Mouse (Mus musculus): ENCODE results near the gene Ikbke.
"Not testable (repeated sequence)": the region's sequence is repeated elsewhere in the genome, so short reads cannot be mapped to it uniquely, and the experiment has no call there.

Ikbke gene

DNA sequence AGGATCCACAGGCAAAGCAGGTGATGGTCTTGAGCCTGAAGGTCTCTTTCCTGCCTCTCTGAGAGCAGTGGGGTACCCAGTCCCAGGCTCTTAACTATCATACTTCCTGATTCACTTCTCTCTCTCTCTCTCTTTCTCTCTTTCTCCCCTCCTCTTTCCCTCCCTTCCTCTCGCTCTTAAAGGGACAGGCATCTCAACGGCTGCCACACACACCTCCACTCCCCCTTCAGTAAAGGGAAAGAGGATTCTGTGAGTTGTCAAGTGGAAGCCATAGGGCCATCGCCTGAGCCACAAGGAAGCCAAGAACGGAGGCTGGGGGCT lies at the start of gene Ikbke:
Ikbke (minus strand) TSS at position 151 of the 321 bp plus-strand sequence.
- no peak for DNase-seq (ENCODE audit: extremely low read depth, low read depth, low spot score)

GRCm38 (mm10) chr1:131329093-131329492 lies 49.7 kb upstream of the Ikbke start:
- not testable (repeated sequence) for DNase-seq (ENCODE audit: extremely low read depth, low read depth, low spot score)

- DNase-seq (ENCODE audit: extremely low read depth, low read depth, low spot score): no peak
These were observed 47.8 kb upstream of the Ikbke start for GRCm38 (mm10) chr1:131327167-131327566.

DNA sequence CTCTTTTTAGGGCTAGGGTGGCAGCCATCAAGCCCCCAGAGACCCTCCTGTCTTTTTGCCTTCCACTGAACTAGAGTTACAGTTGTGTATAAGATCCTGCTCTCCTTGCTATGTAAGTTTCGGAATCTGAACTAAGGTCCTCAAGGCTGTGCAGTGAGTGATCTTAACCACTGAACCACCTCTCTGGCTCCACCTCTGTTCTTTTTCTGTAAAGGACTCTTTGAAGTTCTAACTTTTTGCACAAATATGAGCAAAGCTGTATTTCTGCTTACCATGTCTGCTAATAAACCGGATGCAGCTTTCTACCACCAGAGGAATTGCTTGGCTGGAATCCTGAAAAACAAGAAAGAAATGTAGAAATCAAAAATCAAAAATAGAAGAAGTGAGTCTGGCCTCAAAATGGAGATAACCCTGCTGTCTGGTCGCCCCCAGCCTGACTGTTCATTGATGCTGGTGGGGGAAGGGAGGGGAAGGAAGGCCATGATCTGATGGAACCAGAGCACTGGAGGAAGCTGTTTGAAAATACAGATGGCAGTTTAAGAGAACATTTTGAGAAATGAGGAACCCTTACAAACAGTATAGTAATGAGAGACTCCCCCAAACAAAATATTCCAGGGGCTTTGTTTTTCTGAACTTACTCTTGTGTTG lies 45.5 kb upstream of the Ikbke start:
- DNase-seq (ENCODE audit: extremely low read depth, low read depth, low spot score): no peak

DNA sequence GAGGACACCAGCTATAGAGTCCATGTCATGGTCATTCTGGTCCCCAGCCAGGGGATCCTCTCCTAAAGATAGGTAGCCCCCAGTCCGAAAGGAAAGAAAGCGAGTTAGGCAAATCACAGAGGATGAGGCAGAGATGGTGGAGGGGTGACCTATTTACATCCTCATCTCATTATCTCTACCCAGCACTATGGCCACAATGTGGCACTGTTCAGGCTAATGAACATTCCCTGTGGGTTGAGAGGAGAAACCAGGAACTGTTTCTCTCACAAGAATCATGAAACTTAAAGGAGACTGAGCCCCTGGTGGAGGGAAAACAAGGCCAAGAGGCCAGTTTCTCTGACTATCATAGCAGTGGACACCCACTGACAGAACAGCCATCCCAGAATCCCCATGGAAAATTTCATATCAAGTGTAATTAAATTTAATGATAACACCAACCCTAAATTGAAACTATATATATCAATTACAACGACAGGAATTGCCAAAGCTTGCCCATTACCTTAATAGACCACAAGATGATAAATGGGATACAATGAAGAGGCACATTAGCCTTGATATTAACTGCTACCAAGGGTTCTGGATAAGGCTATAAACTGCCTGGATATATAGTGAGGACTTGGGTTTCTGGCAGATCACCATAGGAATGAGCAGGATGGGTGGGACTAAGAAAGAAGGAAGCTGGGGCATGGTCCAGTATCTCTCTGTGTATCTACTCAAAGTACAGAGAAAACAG lies 40.4 kb upstream of the Ikbke start:
- DNase-seq (ENCODE audit: extremely low read depth, low read depth, low spot score): no peak

- no peak for DNase-seq (ENCODE audit: extremely low read depth, low read depth, low spot score)
These were observed 39.0 kb upstream of the Ikbke start for GRCm38 (mm10) chr1:131318397-131318796.

DNA sequence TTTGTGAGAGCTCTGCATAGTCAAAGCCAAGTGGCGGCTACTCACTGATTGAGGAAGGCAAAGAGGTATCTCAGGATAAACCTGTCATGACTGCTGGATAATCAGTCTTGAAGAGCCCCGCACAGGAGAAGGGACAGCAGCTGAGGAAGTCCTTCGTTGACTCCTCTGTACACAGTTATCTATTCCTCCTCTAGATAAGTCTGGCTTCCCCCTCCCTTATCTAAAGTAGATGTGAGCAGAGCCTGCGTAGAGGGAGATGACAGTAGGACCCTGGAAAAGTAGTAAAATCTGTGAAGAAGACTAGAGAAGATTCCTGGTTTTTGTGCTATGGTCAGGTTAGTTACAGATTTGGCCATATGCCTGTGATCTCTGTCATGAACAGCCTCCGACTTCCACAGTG lies 38.2 kb upstream of the Ikbke start:
- no peak for DNase-seq (ENCODE audit: extremely low read depth, low read depth, low spot score)

DNA sequence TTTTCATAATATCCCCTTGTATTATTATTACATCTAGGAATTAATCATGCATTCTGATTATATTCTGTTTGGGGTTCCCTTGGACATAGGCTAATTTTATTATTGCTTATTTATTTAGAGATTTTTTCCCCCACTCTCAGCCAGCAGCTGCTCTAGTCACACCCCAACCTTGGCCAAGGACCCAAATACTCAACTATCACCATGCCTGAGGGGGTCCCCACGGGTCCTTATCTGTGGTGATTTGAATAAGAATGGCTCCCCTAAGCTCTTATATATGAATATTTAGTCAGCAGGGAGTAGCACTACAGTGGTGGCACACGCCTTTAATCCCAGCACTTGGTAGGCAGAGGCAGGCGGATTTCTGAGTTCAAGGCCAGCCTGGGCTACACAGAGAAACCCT lies 31.9 kb upstream of the Ikbke start:
- DNase-seq (ENCODE audit: extremely low read depth, low read depth, low spot score): no peak

DNA sequence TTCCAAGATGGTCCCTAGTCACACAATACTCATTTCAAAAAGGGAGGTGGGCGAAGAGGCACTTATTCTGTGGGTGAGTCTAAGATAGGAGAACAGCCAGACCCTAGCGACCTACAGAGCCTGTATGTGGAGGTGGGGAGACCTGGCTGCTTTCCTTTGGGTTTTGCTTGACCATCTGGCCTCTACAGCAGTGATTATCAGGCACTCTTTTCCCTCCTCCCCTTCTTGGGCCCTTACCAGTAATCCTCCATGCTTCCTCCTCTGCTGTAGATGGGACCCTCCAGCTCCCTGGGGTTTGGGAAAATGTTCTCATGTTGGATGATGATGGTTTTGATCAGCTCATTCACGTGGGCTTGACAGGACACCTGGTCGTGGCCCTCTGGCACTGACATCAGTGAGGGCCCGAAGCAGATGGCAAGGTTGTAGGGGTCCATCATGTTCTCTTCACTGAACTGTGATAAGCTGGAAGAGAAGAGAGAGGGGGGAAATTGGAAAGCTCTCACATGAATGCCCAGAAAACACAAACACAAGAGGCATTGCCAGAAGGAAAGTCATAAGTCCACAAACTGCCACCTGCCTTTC lies 30.9 kb upstream of the Ikbke start:
- no peak for DNase-seq (ENCODE audit: extremely low read depth, low read depth, low spot score)

DNA sequence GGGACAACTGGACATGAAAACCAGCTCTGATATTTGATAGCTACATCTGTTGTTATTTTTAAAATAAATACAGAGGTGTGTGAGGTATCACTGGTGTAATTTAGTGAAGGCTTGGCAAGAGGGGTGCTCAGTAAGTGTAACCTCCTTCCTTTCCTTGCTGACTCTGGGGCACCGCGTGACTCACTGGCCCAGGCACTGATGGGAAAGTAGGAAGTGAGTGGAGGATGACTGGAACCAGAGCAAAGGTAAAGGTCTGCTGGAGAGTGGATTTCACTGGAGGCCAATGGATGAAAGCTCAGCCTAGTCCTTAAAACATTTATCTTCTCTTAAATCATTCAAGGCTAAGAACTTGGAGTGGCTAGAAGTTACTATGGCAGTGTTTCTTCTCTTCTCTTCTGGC lies 21.3 kb upstream of the Ikbke start:
- no peak for DNase-seq (ENCODE audit: extremely low read depth, low read depth, low spot score)

- DNase-seq (ENCODE audit: extremely low read depth, low read depth, low spot score): no peak
These were observed 20.4 kb upstream of the Ikbke start for GRCm38 (mm10) chr1:131299788-131300187.

DNA sequence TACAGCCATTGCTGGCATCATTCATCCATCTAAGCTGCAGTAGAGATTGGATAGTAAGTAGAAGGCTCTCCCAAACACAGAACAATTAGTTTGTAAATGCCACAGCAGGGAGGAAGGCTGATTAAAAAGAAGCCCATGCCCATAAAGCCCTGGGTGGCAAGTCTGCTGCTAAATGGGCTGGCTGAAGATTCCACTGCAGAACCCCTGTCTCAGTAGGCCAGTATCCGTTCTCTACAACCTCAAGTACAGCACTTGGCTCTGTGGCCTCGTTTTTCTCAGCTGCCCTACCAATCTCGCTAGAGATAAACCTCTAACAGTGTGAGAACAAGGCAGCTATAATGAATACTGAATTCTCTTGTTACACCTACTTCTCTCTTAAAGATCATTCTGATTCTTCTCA lies 19.8 kb upstream of the Ikbke start:
- no peak for DNase-seq (ENCODE audit: extremely low read depth, low read depth, low spot score)

DNA sequence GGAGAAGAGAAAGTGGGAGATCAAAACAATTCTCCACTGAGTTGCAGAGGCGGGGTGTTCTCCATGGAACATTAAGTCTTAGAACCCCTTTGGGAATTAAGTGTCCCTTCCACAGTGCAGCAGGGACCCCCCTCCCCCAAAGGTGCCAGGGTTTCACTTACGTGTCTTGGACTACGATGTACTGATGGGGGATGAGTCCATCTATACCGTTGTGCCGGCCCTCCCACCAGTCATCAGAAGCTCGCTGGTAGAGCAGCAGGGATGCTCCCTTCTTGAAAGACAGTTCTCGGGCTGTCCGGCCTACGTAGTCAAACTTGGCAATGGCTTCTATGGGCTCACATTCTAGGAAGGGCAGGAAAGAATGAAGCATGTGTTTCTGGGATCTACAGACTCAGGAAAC lies 18.8 kb upstream of the Ikbke start:
- no peak for DNase-seq (ENCODE audit: extremely low read depth, low read depth, low spot score)

DNA sequence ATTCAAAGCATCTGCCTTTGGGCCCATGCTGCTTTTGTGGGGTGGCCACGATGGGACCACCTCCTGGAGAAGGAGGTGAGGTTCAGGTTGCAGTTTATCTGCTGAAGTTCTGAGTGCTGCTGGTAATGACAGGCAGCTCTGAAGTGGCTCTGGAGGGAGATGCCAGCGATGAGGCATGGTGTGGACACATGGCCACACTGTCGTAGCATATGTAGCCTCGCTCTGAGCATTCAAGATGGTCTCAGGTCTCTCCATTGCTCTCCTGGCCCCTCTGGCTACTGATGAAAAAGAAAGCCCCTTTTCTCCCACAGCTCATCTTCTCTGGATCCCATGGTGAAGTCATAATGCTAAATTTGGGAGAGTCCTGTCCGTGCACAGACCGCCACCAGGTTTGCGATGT lies 17.3 kb upstream of the Ikbke start:
- no peak for DNase-seq (ENCODE audit: extremely low read depth, low read depth, low spot score)

DNA sequence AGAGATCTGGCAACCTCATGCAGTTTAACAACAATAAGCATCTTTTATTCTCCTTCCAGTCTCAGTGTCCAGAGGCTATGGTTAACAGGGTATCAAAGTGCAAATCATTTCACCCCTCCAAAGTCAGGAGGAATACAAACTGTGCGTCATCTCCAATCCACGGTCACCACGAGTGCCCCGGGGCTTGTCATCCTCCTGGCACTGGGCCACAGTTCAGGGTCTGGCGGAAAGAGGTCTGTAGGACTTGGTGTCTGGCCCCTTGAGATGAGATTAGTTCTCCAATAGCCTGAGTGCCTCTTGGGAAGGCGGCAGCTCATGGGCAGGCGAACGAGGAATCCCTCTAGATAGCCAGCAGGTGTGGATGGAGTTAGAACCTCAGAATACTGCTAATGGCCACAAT lies 15.8 kb upstream of the Ikbke start:
- no peak for DNase-seq (ENCODE audit: extremely low read depth, low read depth, low spot score)

DNA sequence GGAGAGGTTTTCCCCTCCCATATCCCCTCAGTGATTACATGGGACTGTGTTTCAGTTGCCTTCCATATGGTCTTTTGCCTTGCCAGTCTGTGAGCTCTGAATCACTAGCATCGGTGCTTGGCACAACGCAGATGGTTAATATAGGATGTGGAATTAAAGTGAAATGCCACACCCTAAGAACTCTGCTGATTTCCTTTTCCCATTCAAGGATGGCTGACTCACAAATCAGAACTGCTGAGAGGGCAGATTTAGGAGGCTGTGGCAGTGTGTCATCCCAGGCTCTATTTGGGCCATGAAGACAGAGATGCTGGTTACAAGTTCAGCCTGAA lies 14.5 kb upstream of the Ikbke start:
- DNase-seq (ENCODE audit: extremely low read depth, low read depth, low spot score): no peak

GRCm38 (mm10) chr1:131293221-131293921 lies 14.0 kb upstream of the Ikbke start:
- no peak for DNase-seq (ENCODE audit: extremely low read depth, low read depth, low spot score)

DNA sequence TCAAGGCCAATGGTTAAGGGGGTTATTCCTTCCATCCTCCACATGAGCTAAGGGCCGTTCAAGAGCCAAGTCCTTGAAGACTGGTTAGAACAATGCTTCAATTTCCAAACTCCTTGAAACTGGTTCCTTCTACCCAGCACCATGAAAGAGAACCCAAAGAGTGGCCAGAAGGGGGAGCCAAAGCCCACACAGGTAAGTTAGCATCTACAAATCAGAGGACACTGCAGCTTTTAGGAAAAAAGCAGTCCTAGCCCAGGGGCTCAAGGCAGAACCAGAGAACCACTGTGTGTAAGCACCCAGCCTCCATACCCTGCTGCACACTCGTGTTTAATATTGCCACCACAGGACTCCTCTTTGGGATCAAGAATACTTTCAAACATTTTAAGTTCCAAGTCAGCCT lies 11.2 kb upstream of the Ikbke start:
- DNase-seq (ENCODE audit: extremely low read depth, low read depth, low spot score): no peak

- DNase-seq (ENCODE audit: extremely low read depth, low read depth, low spot score): no peak
These were observed 9.5 kb upstream of the Ikbke start for GRCm38 (mm10) chr1:131288938-131289337.

DNA sequence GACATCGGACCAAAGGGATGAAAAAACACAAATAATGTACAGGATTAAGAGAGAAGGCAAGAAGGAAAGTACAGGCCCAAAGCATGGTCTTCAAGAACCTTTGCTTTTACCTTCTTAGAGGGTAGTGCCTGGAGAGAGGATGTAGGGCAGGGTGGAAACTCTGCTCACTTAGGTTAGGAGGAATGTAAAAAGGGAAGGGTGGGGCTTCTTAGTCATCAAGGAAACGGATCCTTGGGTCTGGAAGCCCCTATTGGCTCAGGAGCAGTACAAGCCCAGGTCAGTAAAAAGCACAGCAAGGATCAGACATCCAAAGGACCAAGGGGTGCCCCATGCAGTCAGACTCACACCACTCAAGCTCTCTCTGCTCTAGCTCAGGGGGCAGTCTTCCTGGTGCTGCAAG lies 7.9 kb upstream of the Ikbke start:
- no peak for DNase-seq (ENCODE audit: extremely low read depth, low read depth, low spot score)

DNA sequence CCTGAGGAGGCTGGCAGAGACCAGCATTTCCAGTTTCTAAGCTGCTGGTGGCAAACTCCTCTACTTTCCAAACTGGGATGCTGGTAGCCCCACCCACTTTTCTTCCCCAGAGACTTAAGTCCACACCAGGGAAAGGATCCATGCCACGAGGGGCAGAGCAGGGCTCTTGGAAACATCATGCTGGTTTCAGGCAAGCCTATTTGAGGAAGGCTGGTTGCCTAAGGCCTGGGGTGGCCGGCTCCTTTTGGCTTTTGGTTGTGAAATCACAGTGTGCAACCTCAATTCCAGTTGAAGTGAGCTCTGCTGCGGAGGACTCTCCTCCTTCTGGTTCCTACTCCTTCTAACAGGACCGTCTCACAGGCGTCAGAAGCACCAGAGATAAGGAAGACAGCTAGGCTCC lies 7.4 kb upstream of the Ikbke start:
- DNase-seq (ENCODE audit: extremely low read depth, low read depth, low spot score): no peak

DNA sequence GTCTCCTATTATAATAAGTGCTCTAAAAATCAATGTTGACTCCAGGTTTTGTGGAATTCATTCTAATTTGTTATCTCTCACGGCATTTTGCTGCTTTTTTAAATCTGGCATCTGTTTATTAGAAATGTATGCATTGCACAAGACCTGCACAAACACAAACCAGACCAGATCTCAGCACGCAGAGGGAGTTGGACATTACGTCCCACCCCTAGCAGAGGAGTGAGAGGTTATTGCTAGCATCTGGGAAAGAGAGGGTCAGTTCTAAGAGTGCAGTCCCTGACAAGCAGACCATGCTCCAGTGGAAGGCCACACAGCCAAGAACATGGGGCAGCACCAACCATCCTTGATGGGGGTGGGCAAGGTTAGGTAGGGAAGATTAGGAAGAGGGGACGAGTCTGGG lies 5.2 kb upstream of the Ikbke start:
- no peak for DNase-seq (ENCODE audit: extremely low read depth, low read depth, low spot score)

All from fat pad, adult 2 months (tissue).